Mouse (Mus musculus): ENCODE data around the gene Rabggtb. TPM values are rescaled to one million over a fixed set of nuclear protein-coding genes. Genes with fewer than 3 reads are reported as not detected.

Gene Rabggtb
- polyA plus RNA-seq, 1 experiment from 2014 or later, result 53.4 TPM

DNA sequence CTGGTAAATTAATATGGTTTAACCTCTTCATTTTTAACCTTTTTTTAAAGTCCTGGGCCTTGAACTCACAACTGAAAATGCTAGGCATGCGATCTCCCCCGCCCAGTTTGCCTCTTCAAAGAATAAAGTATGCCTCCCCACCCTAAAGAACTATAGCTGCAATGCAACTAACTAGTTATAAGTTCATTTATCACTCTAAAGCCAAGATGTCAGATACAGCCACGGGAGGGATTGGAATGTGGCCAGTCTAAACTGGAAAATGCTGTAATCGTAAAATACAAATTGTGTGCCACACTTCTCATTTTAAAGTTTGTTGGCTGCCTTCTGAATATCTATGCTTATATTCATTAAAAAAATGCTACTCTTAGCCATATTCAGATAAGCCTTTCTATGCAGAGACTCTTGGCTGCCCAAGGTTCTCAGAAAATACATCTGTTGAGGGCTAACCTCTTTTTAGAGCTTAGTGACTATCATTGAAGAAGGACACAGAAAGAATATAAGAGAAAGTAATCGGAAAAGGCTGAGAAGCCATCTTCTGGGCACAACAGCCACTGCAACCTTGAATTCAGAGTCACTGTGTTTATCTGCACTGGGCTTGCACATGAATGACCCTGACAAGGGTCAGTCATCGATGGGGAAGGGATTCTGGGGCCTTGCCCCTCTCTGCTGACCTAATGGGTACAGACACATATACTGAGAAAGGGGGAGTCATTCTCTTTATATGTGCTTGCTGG is 868 bp upstream of the Rabggtb start:
- WGBS, result 35% methylated on average over 6 of the region's 6 CpGs

DNA sequence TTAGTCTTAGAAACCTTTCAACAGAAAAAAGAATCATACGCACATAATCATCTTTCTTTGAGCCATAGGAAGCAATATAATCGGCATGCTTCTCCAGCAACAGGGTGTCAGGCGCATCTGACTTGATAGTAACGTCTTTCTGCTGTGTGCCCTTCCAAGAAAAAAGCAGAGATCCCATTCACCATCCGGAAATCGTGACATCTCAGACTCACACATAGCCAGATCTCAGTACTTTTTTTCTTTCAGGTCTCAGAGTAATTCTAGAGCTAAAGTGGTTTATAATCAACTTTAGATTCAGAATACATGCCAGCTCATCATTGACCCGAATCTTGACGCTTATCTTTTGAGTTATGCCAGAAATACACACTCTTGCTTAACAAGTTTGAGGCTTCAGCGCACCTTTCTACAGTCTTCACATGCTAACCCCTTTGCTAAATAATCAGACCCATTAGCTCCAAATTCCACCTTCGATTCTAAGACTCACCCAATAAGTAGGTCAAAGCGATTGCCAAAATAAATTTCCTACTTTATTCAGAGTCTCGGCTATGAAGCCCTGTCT is 848 bp downstream of the Rabggtb start:
- ATAC-seq (replicated peaks; ENCODE audit: insufficient number of reproducible peaks, insufficient read depth, low FRiP score, low read depth), result no peak
- Histone ChIP-seq H3K4me2 (peak overlapping the region; percentile 69), H3K9ac (peak overlapping the region; percentile 96), H3K4me1 (replicated peaks) (peaks cover 45% of the 10 kb centered on the region), H3K9me3 (replicated peaks) (no peaks in the 10 kb centered on the region), H3K4me3 (peak overlapping the region; percentile 89), H3K36me3 (peaks cover 37% of the 10 kb centered on the region), H3K27ac (peak overlapping the region; percentile 92), H3K27me3 (no peaks in the 10 kb centered on the region)
- WGBS, result 1% methylated on average over 12 of the region's 12 CpGs

More for the DNA sequence above, 868 bp upstream of the Rabggtb start:
- no peaks in the 10 kb centered on the region for H3K9me3 ChIP-seq (replicated peaks)
- peaks cover 20% of the 10 kb centered on the region for H3K36me3 ChIP-seq
- H3K4me3 ChIP-seq, result peak overlapping the region; percentile 89
- H3K27ac ChIP-seq, result peak overlapping the region; percentile 92
- no peaks in the 10 kb centered on the region for H3K27me3 ChIP-seq
- H3K9ac ChIP-seq, result peak overlapping the region; percentile 63; the same call in 1 of the 2 replicates
- H3K4me2 ChIP-seq, result peak overlapping the region; percentile 69
- ATAC-seq (replicated peaks; ENCODE audit: insufficient number of reproducible peaks, insufficient read depth, low FRiP score, low read depth), result no peak
- peaks cover 31% of the 10 kb centered on the region for H3K4me1 ChIP-seq (replicated peaks)

GRCm38 (mm10) chr3:153911197-153911881 is 1.5 kb downstream of the Rabggtb start:
- Histone ChIP-seq H3K9me3 (replicated peaks) (no peaks in the 10 kb centered on the region), H3K27me3 (no peaks in the 10 kb centered on the region), H3K4me3 (peak overlapping the region; percentile 89), H3K27ac (peak overlapping the region; percentile 92), H3K9ac (peak overlapping the region; percentile 96), H3K4me2 (peak overlapping the region; percentile 69), H3K4me1 (replicated peaks) (peaks cover 49% of the 10 kb centered on the region), H3K36me3 (peaks cover 41% of the 10 kb centered on the region)
- ATAC-seq (replicated peaks; ENCODE audit: insufficient number of reproducible peaks, insufficient read depth, low FRiP score, low read depth), result no peak
- 30% methylated on average over 8 of the region's 8 CpGs for WGBS

- peaks cover 50% of the 10 kb centered on the region for H3K36me3 ChIP-seq
- H3K27me3 ChIP-seq, result no peaks in the 10 kb centered on the region
- H3K27ac ChIP-seq, result no peak overlapping the region
- 56% methylated on average over 7 of the region's 7 CpGs for WGBS
- H3K4me3 ChIP-seq, result peak overlapping the region; percentile 89
- H3K9me3 ChIP-seq (replicated peaks), result no peaks in the 10 kb centered on the region
- peaks cover 49% of the 10 kb centered on the region for H3K4me1 ChIP-seq (replicated peaks)
- no peak for ATAC-seq (replicated peaks; ENCODE audit: insufficient number of reproducible peaks, insufficient read depth, low FRiP score, low read depth)
- H3K4me2 ChIP-seq, result peak overlapping the region; percentile 69
- peak overlapping the region; percentile 34; the same call in 1 of the 2 replicates for H3K9ac ChIP-seq
Observed at GRCm38 (mm10) chr3:153910489-153910888, 2.3 kb downstream of the Rabggtb start.

DNA sequence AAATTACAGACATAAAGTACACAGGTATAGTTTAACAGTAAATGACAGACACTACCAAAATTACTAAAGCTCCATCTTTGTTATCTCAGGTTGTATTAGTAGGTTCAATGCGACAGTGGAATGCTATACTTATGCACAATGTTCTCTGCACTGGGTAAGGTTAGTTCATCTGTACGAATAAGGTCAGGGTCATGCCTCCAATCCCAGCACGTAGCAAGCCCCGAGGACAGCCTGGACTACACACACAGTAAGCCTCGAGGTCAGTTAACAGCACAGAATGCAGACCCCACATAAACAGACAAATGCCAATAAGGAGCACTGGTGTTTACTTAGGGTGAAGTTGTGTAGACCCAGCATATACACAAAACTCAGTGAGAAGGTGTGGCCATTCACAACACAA is 3.9 kb downstream of the Rabggtb start:
- Histone ChIP-seq H3K9ac (no peak overlapping the region), H3K27ac (0 out of 2 replicates have a peak overlapping the region, but pooled peaks have one; percentile 7), H3K4me2 (peak overlapping the region; percentile 69), H3K9me3 (replicated peaks) (no peaks in the 10 kb centered on the region), H3K4me1 (replicated peaks) (peaks cover 48% of the 10 kb centered on the region), H3K36me3 (peaks cover 64% of the 10 kb centered on the region), H3K4me3 (no peak overlapping the region), H3K27me3 (no peaks in the 10 kb centered on the region)
- no peak for ATAC-seq (replicated peaks; ENCODE audit: insufficient number of reproducible peaks, insufficient read depth, low FRiP score, low read depth)
- 64% methylated on average over 5 of the region's 5 CpGs for WGBS

DNA sequence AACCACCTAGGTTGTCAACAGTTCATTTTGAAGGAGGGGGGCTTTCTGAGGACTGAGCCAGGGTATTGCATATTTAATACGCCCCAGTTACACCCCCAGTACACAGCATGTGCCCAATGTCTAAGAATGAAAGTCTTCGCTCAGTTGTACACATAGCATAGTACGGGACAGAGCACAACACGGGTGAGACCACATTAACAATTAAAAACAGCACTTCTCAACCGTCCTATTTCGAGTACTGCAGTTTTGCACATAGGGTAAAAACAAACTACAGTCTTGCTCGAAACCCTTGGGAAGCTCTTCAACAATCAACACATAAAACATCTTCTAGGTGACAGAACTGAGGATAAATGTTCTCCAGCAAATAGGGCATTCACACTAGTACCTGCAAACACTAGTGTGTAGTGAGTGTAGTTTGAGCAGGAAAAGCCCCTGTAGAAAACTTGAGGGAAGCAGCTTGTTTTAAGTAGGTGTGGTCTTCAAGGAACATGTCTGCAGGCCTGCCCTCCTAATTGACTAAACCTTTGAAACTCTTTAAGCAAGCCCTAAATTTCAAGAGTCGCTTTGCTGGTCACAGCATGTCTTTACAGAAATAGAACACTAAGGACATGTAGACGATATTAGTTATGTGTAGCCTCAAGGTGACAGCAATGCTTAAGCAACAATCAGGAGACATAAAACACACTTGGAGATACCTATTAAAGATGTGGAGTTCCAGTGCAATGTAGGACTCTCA is 6.5 kb downstream of the Rabggtb start, which contains the start of gene Msh4:
Gene Msh4 (minus strand): TSS at position 3 of the 736 bp plus-strand sequence.
- Histone ChIP-seq H3K4me3 (no peak within 1 kb of the TSS), H3K27me3 (no peaks in the 10 kb centered on the region), H3K36me3 (peaks cover 68% of the 10 kb centered on the region), H3K4me2 (no peak within 1 kb of the TSS), H3K4me1 (replicated peaks) (peaks cover 44% of the 10 kb centered on the region), H3K27ac (no peak within 1 kb of the TSS), H3K9ac (no peak within 1 kb of the TSS), H3K9me3 (replicated peaks) (no peaks in the 10 kb centered on the region)
- whole genome bisulfite sequencing, result 78% methylated on average over 9 of the region's 9 CpGs
- no peak for ATAC-seq (replicated peaks; ENCODE audit: insufficient number of reproducible peaks, insufficient read depth, low FRiP score, low read depth)

DNA sequence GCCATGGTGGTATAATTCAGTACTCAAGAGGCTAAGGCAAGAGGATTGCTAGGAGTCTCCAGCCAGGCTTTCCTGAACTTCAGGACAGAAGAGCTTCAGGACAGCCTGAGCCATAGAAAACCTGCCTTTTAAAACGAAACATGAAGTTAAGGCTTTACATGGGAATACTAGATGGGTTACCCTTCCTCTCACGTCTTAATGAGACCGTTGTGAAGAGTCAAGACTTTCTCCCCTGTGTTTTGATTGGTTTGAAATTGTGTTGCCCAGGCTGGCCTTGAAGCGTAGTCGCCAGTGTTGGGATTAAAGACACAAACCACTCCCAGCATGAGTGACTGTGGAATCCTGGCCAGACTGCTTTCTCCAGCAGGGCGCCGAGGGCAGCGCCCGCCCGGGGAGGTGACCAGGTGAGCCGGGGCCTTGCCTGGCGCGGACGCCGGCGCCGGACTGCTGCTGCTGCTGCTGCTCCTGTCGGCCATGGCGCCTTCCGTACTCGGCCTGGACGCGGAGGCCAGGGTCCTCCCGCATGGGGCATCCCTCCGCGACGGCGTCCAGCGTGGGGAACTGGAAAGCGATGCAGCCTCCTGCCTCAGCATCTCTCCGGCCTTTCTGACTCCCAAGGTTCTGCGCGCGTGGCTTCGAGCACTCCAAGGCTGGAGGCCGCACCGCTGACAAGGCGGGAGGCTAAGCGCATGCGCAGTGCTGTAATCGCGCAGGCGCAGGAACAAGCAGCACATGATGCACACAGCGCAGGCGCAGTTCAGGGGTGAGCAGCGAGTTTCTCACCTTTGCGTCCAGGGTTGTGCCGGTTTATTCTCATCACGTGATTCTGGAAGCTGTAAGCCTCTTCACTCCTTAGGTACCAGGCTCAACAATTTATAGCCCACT is 7.3 kb downstream of the Rabggtb start:
- H3K9me3 ChIP-seq (replicated peaks), result no peaks in the 10 kb centered on the region
- H3K4me3 ChIP-seq, result no peak overlapping the region
- 0 out of 2 replicates have a peak, but pooled peaks have one; percentile 8 for ATAC-seq (replicated peaks; ENCODE audit: insufficient number of reproducible peaks, insufficient read depth, low FRiP score, low read depth)
- 82% methylated on average over 49 of the region's 49 CpGs for WGBS
- H3K27me3 ChIP-seq, result no peaks in the 10 kb centered on the region
- no peak overlapping the region for H3K4me2 ChIP-seq
- no peak overlapping the region for H3K9ac ChIP-seq
- H3K36me3 ChIP-seq, result peaks cover 66% of the 10 kb centered on the region
- peaks cover 36% of the 10 kb centered on the region for H3K4me1 ChIP-seq (replicated peaks)
- H3K27ac ChIP-seq, result no peak overlapping the region

DNA sequence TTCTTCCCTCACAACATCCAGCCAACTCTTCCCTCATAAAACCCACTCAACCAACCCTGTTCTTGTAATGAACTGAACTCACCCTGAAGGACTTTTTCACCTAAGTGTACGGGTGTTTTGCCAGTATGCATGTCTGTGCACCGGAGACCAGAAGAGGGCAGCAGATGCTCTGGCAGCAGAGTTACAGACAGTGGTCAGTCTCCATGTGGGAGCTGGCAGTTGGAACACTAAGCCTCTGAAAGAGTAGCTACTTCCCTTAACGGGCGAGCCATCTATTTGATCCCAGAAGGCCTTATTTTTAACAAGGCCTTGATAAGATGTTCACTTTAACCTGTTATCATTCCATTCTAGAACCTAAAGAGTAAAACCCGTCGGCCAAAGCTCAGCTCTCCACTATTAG is 8.2 kb downstream of the Rabggtb start:
- peaks cover 27% of the 10 kb centered on the region for H3K4me1 ChIP-seq (replicated peaks)
- peaks cover 57% of the 10 kb centered on the region for H3K36me3 ChIP-seq
- no peak overlapping the region for H3K4me2 ChIP-seq
- H3K27me3 ChIP-seq, result no peaks in the 10 kb centered on the region
- H3K4me3 ChIP-seq, result no peak overlapping the region
- 54% methylated on average over 6 of the region's 6 CpGs for WGBS
- no peaks in the 10 kb centered on the region for H3K9me3 ChIP-seq (replicated peaks)
- no peak overlapping the region for H3K27ac ChIP-seq
- no peak for ATAC-seq (replicated peaks; ENCODE audit: insufficient number of reproducible peaks, insufficient read depth, low FRiP score, low read depth)
- H3K9ac ChIP-seq, result no peak overlapping the region

- peaks cover 7% of the 10 kb centered on the region for H3K4me1 ChIP-seq (replicated peaks)
- no peaks in the 10 kb centered on the region for H3K27me3 ChIP-seq
- no peak overlapping the region for H3K9ac ChIP-seq
- H3K36me3 ChIP-seq, result peaks cover 38% of the 10 kb centered on the region
- no peaks in the 10 kb centered on the region for H3K9me3 ChIP-seq (replicated peaks)
- WGBS, result 32% methylated on average over 3 of the region's 3 CpGs
- no peak for ATAC-seq (replicated peaks; ENCODE audit: insufficient number of reproducible peaks, insufficient read depth, low FRiP score, low read depth)
- H3K27ac ChIP-seq, result no peak overlapping the region
- no peak overlapping the region for H3K4me2 ChIP-seq
- no peak overlapping the region for H3K4me3 ChIP-seq
Observed at GRCm38 (mm10) chr3:153902595-153902994, 10.2 kb downstream of the Rabggtb start.

DNA sequence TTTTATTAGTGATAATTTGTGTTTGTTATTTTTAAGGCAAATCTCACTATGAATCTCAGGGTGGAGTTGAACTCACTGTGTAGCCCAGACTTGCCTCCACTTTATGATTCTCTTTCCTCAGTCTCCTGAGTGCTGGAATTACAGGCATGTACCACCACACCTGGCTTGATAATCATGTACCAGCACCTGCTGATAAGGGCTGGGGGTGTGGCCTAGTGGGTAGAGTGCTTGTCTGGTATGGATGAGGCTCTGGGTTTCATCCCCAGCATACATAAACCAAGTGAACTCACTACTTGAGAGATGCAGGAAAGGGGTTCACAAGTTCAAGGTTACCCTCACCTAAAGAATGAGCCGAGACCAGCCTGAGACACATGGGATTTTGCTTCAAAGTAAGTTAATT is 10.9 kb downstream of the Rabggtb start:
- 56% methylated on average over 1 of the region's 1 CpGs for WGBS
- Histone ChIP-seq H3K4me2 (no peak overlapping the region), H3K4me1 (replicated peaks) (peaks cover 3% of the 10 kb centered on the region; the same call in 1 of the 2 replicates), H3K36me3 (peaks cover 31% of the 10 kb centered on the region), H3K4me3 (no peak overlapping the region), H3K9ac (no peak overlapping the region), H3K27me3 (no peaks in the 10 kb centered on the region), H3K9me3 (replicated peaks) (no peaks in the 10 kb centered on the region), H3K27ac (no peak overlapping the region)
- ATAC-seq (replicated peaks; ENCODE audit: insufficient number of reproducible peaks, insufficient read depth, low FRiP score, low read depth), result 0 out of 2 replicates have a peak, but pooled peaks have one; percentile 15

Data from heart, embryonic 15.5 days (tissue).